Mouse (Mus musculus) embryonic fibroblast, embryonic 13.5 days (primary cell): ENCODE results near the gene Dio2.

Source experiments
- CTCF ChIP-seq: IDR thresholded peaks from 2 replicates; pipeline ENCODE4 v1.5.1; 2011; ENCODE audit warnings: mild to moderate bottlenecking, control low read depth, low read length, moderate library complexity, borderline replicate concordance; ENCODE audit not compliant: insufficient read depth
- POLR2A ChIP-seq: IDR thresholded peaks from 2 replicates; pipeline ENCODE4 v1.6.1; 2011; ENCODE audit warnings: low read depth, mild to moderate bottlenecking, control low read depth, low read length, moderate library complexity

DNA sequence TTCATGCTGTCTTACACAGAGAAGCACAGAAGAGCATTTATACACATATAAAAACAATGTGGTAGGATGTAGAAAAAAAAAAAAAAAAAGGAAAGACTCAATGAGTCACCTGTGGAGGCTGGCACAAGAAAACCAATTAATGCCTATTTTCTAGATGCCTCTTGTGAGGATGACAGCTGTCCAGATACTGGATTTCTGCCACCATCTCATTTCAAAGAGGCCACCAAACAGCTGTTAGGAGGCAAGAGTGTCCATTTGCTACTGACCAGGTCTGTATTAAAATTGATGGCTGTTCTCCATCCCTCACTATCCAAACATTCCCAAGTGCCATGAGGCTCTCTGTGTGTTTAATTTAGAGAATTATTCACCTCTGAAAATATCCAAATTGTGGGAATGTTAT is 6.5 kb upstream of the Dio2 start:
- TF ChIP-seq CTCF (no peak), POLR2A (no peak)
